Mouse (Mus musculus): ENCODE results near the gene Tbc1d9.

The Tbc1d9 gene

DNA sequence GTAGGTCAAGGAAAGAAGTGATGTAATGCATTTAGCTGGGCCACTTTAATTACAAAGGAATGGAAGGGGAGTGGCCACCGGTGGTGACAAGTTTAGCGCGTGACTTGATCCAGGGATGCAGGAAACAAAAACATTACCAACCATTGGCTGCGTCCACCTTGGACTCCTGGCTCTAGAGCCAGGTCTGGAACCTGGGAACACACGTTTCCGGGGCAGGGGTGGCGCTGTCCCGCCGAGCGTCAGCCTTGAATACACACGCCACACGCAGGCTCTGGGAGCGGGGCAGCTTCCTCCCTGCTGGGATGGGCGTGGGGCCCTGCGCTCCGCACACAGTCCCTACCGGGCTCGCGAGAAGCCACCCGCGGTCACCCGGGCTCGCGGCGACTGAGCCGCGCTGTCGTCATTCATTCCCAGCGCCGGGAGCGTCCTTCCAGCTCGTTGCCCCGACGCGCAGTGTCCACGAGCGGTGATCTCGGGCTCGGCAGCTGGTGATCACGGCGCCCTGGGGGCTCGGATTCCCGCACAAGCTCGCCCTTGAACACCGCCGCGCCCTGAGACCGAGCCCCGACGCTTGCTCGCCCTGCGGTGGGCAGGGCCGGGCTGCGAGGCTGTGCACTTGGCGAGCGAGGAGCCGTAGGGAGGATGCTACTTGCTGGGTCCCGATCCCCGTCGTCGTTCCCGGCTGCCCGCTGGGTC is at the start of gene Tbc1d9:
Tbc1d9 (plus strand) TSS at position 118 of the 696 bp plus-strand sequence.
- DNase-seq (ENCODE audit: low read depth in 2 of 2, low spot score in 2 of 2), result no peak

DNA sequence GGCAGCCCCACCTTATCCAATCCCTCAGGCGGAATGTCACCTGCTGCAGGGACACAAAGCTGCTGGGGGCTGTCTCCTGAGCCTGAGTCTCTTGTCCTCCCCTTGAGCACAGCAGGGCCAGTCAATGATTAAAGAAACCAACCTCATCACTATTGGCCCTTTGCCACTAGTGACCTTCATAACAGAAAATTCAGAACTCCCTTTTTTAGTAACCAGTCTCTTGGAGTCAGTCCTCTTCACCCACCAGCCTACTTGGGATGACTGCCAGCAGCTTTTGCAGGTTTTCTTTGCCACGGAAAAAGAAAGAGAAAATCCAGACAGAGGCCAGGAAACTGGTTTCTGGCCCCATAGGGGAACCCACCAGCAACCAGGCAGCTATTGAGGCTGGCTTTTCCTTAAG is 30.1 kb upstream of the Tbc1d9 start:
- DNase-seq (ENCODE audit: low read depth in 2 of 2, low spot score in 2 of 2), result no peak

DNA sequence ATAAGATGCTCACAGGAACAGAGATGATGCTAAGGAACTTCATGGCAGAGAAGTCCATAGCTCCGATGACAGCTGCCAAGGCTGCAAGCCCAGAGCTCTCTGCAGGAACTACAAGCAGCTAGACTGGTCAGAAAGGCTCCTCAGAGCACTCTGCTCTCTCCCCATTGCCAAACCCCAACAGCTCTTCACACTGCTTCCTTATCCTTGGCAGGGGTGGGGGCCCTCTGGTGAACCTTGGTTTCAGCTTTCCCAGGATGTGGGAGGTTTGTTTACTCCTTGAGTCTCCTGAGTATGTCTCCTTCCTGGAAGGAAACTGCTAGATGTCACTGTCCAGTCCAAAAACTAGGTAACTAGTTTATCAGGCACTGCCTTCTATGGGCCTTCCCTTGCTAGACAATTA is 25.1 kb upstream of the Tbc1d9 start:
- DNase-seq (ENCODE audit: low read depth in 2 of 2, low spot score in 2 of 2), result no peak

DNA sequence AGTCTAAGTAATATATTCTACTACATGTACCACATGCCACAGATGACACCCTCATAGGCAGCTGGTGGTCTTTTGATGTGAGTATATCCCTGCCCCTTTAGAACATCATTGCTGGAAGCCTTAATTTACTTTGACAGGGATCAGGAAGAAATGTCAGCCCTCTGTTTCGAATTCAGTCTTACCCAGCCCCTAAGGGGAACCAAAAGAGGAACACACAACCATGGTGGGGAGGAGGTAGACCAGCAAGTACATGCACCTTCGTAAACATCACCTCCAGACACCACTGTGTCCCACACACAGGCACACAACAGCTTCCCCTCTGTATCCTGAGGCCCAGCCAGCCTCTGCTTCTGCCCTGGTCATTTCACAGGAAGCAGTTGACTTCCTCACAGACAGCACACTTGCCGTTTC is 24.4 kb upstream of the Tbc1d9 start:
- no peak for DNase-seq (ENCODE audit: low read depth in 2 of 2, low spot score in 2 of 2)

DNA sequence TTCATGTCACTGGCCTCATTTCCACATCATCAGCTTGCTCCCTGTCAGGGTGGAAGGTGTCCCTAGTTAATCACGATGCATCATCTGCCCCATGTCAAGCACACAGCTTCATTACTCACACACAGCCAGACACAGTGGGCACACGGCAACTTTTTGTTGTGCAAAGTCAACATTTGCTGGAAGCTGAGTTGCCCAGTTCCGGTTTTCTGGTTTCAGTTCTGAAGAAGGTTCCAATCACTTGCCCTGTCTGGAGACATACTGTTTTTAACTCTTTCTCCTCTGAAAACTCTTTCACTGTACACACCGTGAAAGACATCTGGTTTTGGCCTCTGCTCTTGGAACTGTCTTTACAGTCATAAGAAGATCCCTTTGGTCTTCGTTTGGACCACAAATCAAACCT is 23.8 kb upstream of the Tbc1d9 start:
- no peak for DNase-seq (ENCODE audit: low read depth in 2 of 2, low spot score in 2 of 2)

DNA sequence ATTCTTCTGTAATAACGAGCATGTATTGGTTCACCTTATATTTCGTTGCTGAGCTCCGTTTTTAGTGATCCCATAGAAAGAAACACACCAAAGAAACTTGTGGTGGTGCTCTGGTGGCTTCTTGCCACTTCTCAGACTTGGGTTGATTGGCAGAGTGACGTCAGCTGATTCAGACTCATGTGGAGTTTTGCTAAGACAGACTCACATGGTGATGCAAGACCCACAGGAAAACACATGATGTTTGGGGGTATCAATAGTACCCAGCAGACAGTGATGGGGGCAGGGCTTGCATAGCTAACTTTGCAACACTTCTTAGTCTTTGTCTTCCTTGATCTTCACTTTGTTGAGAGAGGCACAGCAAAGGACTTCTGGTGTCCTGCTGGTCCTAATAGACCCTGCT is 20.6 kb upstream of the Tbc1d9 start:
- no peak for DNase-seq (ENCODE audit: low read depth in 2 of 2, low spot score in 2 of 2)

DNA sequence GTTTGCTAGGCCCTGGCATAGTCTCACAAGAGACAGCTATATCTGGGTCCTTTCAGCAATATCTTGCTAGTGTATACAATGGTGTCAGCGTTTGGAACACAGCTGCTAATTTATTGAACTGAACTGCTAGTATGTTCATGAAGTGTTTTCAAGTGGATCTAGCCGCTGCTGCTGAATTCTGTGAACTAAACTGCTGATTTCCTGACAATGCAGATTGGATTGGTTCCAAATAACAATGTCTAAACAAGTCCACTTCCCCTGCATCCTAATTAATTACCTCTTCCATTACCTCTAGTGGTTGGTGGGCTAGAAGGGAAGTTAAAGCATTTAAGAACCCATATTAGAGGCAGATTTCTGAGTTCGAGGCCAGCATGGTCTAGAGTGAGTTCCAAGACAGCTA is 19.7 kb upstream of the Tbc1d9 start:
- DNase-seq (ENCODE audit: low read depth in 2 of 2, low spot score in 2 of 2), result no peak

DNA sequence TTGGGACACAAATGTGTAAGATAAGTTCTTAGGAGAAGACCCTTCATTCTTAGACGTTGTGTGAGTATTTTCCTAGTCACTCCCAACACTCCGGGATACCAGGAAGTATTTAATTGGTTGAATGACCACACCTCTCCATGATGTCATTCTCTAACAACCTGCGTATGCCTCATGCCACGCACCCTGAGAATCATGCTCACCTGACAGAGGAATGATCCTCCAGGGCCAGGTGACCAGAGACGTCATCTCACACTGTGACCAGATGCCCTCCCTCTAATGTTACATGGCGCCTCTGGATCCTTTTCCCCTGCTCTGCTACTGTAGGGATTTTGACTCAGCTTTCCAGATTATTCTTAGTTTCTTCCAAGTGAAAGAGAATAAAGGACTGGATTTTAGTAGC is 16.0 kb upstream of the Tbc1d9 start:
- no peak for DNase-seq (ENCODE audit: low read depth in 2 of 2, low spot score in 2 of 2)

DNA sequence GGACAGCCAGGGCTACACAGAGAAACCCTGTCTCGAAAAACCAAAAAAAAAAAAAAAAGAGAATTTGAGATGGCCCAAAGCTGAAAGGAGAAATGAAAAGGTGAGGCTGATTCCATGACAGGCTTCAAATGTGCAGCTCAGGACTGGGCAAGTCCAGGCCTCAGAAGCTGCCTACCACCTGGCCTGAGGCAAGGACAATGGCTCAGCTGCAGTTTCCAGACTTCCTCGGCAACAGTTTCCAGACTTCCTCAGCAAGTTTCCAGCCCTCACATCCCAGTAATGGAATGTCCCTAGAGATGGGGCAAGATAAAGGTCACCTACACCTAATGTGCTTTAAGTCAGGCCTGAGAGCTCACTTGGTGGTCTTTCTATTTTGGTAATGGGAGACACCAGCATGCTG is 13.1 kb upstream of the Tbc1d9 start:
- no peak for DNase-seq (ENCODE audit: low read depth in 2 of 2, low spot score in 2 of 2)

DNA sequence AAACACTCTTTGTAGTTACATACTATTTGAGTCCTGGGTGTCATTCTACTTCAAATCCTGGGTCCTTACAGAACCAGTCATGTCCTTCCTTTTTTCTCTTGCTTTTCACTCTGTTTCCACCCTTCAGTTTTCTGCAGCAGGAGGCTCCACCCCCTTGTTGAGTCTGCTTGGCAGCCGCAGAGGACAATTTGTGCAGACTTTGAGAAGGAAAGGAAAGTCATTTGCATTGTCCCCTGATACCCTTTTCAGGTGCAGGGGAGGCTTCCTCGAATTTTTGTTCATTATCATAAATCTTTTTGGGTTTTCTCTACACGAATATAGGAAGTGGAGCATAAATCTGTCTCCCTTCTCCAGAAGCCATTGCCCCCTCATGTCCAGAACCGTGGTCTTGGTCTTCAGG is 12.7 kb upstream of the Tbc1d9 start:
- DNase-seq (ENCODE audit: low read depth in 2 of 2, low spot score in 2 of 2), result no peak

DNA sequence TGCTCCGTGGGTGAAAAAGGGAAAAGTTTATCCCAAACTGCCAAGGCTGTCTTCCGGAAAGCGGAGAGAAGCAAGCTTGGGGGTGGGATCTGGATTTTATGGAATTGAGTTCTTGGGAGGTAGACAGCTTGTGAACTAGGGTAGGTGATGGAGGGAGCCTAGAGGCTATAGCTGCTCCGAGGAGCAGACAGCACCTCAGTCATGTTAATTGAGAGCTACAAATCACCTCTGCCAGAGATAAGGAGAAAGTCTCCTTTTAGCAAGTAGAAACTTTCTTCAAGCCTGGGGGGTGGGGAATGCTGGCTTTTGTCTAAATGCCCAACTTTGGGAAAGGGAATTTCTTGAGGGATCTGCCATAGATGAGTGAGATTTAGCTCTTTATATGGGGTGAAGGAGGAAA is 10.0 kb upstream of the Tbc1d9 start:
- no peak for DNase-seq (ENCODE audit: low read depth in 2 of 2, low spot score in 2 of 2)

DNA sequence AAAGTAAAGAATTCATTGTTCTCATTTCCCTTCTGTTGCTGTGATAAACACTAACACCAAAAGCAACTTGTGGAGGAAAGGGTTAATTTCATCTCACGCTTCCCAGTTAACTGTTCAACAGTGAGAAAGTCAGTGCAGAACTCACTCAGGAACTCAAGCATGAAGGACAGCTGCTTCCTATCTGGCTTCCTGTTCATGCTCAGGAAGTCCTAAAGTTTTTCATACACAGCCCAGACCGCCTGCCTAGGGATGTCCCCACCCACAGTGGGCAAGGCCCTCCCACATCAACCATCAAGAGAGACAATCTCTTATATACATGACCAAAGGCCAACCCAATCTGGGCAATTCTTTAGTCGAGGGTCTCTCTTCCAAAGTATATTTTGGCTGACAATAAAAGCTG is 6.2 kb upstream of the Tbc1d9 start:
- no peak for DNase-seq (ENCODE audit: low read depth in 2 of 2, low spot score in 2 of 2)

DNA sequence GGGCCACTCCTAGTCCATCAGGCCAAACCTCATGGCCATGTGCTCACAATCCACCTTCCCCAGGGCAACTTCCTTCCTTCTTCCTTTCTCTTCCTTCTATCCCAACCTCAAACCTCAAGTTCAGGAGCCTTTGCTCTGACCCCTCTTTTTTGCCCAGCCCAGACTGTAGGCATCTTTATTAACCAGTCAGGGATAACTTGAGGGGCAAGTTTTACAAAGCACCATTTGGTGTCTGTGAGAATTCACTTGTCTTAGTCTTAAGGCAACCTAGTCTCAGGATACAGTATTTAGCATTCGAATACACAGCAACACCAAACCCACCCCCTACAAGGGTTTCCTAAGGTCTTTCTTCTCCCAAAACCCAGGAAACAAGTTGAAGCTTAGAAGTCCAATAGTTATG is 5.5 kb upstream of the Tbc1d9 start:
- no peak for DNase-seq (ENCODE audit: low read depth in 2 of 2, low spot score in 2 of 2)

DNA sequence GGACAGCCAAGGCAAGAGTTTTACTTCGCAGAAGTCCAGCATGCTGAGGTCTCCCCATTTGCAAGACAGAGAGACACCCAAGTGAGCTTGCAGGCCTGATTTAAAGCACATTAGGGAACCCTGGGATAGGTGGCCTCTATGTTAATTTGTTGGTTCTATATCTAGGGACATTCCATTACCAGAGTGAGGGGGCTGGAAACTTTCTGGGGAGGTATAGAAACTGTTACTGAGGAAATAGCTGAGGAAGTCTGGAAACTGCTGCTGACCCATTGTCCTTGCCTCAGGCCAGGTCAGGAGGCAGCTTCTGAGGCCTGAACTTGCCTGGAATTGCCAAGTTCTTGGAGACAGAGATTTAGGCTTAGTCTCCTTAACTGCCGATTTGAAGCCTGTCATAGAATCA is 4.5 kb upstream of the Tbc1d9 start:
- no peak for DNase-seq (ENCODE audit: low read depth in 2 of 2, low spot score in 2 of 2)

DNA sequence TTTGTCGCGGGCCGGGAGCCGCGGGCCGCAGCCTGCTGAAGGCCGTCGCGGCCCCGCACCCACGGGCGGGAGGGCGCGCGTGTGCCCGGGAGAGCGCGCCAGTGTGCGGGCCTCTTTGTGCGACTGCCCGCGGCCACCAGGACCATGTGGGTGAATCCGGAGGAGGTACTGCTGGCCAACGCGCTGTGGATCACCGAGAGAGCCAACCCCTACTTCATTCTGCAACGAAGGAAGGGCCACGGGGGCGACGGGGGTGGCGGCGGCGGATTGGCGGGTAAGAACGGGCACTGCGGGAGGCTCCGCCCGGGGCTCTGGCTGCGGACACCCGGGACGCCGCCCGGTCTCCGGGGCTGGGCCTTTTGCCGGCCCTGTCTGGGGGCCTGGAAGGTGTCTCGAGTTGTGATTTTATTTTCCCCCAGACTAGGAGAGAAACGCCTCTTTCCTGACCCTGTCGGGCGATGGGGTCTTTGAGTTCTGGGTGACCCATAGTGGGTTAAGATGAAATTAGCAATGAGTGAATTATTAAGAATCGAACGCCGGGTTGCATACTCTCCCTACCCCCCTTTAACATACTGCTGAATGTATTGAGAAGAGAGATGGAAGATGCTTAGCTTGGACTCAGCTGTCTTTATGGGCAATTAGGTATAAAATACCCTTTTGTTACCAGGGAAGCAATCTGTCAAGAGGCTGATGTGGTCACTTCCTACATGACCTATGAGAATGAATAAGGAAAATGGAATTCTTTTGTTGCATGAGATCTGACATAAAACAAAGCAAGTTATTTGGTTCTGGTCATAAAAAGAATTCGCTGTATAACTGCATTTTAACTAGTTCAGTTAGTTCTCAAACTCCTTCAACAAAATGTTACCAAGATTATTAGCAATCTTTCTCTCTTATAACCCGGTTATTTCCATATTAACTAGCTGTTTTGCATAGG is 1.0 kb downstream of the Tbc1d9 start, which contains the start of gene Gm10645:
Gm10645 (minus strand) TSS at position 240 of the 937 bp plus-strand sequence.
- no peak for DNase-seq (ENCODE audit: low read depth in 2 of 2, low spot score in 2 of 2)

DNA sequence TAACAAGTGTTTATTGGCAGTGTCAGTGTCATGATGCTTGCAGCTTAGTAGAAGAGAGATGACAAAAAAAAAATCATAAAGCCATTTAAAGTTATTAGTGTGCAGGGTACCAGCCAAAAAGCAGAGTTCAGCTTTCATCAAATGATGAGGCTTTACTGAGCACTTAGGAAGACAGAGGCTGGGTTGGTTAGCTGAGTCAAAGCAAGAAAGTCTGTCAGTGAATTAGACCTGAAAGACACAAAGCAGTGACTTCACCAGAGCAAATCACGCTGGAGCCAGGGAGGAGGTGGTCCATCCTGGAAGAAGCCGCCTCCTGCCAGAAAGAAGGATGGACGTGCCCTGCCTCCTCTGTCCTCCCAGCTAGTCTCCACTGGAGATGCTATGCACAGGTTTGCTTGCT is 2.8 kb downstream of the Tbc1d9 start:
- DNase-seq (ENCODE audit: low read depth in 2 of 2, low spot score in 2 of 2), result no peak

DNA sequence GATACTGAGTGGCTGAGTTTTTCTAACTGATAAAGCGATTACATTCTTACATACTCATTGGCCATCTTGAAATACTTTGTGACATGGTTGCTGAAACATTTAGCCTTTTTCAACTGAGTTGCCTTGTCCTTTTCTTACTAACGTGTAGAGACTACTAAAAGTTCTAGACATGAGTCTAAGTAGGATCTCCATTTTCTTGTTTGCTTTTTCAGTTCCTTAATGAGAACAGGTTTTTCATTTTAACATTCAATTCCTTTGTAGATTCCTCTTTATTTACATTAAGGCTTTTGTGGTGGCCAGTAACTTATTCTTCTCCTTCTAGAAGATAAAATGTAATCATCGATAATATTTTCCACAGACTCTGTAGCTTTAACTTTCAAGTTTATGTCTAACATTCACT is 4.0 kb downstream of the Tbc1d9 start:
- no peak for DNase-seq (ENCODE audit: low read depth in 2 of 2, low spot score in 2 of 2)

DNA sequence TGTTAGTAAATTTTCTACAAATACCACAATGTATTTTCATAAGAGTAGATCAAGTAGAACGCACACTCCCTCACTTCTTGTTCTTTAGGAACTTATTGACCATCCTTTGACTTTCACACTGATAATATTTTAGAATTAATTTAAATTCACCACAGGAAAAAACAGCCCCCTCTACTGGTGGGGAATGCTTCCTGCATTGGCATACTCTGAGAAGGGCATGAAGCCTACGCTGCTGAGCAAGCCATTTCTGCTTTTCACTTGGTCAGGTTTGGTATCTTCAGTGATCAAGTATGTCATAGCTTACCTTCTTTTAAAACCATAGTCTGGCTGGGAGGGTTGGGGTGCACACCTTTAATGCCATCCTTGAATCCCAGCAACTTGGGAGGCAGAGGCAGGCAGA is 4.6 kb downstream of the Tbc1d9 start:
- DNase-seq (ENCODE audit: low read depth in 2 of 2, low spot score in 2 of 2), result no peak

DNA sequence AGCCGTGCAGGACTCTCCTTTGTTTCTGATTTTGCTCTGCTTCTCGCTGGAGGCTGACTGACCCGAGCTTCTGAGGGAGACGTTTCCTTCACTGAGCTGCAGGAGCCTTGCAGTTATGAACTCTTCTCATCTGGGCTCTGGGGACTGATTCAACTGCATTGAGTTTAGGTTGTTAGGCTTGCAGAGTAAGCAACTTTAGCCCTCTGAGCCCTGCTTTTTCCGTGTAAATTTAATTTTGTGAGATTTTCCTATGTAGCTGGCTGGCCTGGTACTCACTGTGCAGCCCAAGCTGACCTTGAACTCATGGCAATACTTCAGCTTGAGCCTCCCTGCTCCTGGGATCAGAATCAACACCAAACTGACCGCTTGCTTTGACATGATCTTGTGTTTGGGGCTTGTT is 5.7 kb downstream of the Tbc1d9 start:
- no peak for DNase-seq (ENCODE audit: low read depth in 2 of 2, low spot score in 2 of 2)

DNA sequence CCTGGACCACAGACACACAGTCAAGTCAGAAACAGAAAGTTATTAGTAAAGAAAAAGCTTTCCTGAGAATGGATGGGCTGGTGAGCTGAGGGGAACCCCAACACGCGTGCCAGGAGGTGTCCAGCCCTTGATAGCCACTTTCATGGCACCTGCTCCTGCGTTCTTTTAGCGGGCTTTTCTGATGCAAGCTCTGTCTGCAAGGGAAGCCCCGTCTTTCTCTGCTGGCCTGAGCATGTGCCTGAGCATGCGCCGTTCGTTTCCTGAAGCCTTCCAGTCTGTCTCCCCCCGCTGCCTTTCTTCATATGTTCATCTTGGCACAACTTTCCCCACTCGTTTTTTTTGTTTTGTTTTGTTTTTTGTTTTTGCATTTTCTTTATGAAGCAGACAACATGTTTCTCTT is 10.5 kb downstream of the Tbc1d9 start:
- DNase-seq (ENCODE audit: low read depth in 2 of 2, low spot score in 2 of 2), result no peak

DNA sequence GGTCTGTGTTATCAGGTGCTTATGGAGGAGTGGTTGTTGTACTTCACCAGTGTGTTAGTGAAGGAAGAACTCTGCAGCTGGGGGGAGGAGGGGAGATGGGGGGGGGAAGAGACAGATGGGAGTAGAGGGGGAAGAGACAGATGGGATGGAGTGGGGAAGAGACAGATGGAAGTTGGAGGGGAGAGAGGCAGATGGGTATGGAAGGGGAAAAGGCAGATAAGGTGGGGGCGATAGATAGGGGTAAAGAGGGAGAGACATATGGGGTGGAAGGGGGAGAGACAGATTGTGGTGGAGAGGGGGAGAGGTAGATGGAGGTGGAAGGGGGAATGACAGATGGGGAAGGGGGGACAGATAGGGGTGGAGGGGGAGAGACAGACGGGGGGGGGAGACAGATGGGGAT is 11.6 kb downstream of the Tbc1d9 start:
- no peak for DNase-seq (ENCODE audit: low read depth in 2 of 2, low spot score in 2 of 2)

Data from CD8-positive naive resting alpha-beta T cell, adult 2 months (primary cell).